Mouse (Mus musculus) MEL (cell line): ENCODE data around the gene Eif3m. TPM values are rescaled to one million over a fixed set of nuclear protein-coding genes. Genes with fewer than 3 reads are reported as not detected.

Source experiments
- DNase-seq: peaks from one replicate; pipeline ENCODE4 v3.0.0; 2011; ENCODE audit warnings: low read depth, low spot score
- H3K27ac ChIP-seq: 2 replicates; pipeline ENCODE4 v1.5.1; 2012; ENCODE audit warnings: low read depth, mild to moderate bottlenecking, control low read depth, low read length, moderate library complexity; ENCODE audit not compliant: control insufficient read depth
- H3K27me3 ChIP-seq, 2 experiments: fragments of 150-350 bp in 1 of 2; sonication (generic) in 1 of 2; 2 replicates each; pipeline ENCODE4 v1.6.1; 2012; ENCODE audit warnings: low read length in 2 of 2, mild to moderate bottlenecking in 2 of 2, improper control_type of control experiment in 1 of 2, moderate library complexity in 1 of 2; ENCODE audit not compliant: insufficient read depth in 2 of 2, control insufficient read depth in 1 of 2
- H3K36me3 ChIP-seq, 2 experiments: 2 replicates each; pipeline ENCODE4 v1.6.1; 2012 to 2014; ENCODE audit warnings: low read length in 2 of 2, improper control_type of control experiment in 1 of 2, inconsistent platforms in 1 of 2, mild to moderate bottlenecking in 1 of 2; ENCODE audit not compliant: insufficient read depth in 2 of 2, control insufficient read depth in 1 of 2
- H3K4me1 ChIP-seq, 2 experiments: fragments of 150-350 bp in 1 of 2; sonication (generic) in 1 of 2; 2 replicates each; pipeline ENCODE4 v1.6.1; 2012; ENCODE audit warnings: low read length in 2 of 2, improper control_type of control experiment in 1 of 2, mild to moderate bottlenecking in 1 of 2; ENCODE audit not compliant: insufficient read depth in 2 of 2, control insufficient read depth in 1 of 2
- H3K4me3 ChIP-seq, 2 experiments: fragments of 150-350 bp in 1 of 2; sonication (generic) in 1 of 2; 2 replicates each; pipeline ENCODE4 v1.5.1; 2012; ENCODE audit warnings: low read depth in 2 of 2, low read length in 2 of 2, mild to moderate bottlenecking in 2 of 2, moderate library complexity in 2 of 2, control low read depth in 1 of 2, improper control_type of control experiment in 1 of 2; ENCODE audit not compliant: control insufficient read depth in 1 of 2, insufficient read depth in 1 of 2
- H3K79me2 ChIP-seq: 2 replicates; pipeline ENCODE4 v1.6.1; 2012; ENCODE audit warnings: mild to moderate bottlenecking, low read length, moderate library complexity; ENCODE audit not compliant: control insufficient read depth, poor library complexity, insufficient read depth
- H3K9ac ChIP-seq: 2 replicates; pipeline ENCODE4 v1.6.1; 2012; ENCODE audit warnings: low read depth, mild to moderate bottlenecking, control low read depth, low read length, moderate library complexity; ENCODE audit not compliant: control insufficient read depth, poor library complexity, severe bottlenecking
- H3K9me3 ChIP-seq: fragments of 150-350 bp; sonication (generic); replicated peaks from 2 replicates; pipeline ENCODE4 v1.6.1; 2012; ENCODE audit warnings: mild to moderate bottlenecking, low read length, improper control_type of control experiment, moderate library complexity; ENCODE audit not compliant: insufficient read depth
- CHD1 ChIP-seq: IDR thresholded peaks from 2 replicates; pipeline ENCODE4 v1.6.1; 2012; ENCODE audit warnings: low read depth, mild to moderate bottlenecking, inconsistent platforms, low read length, improper control_type of control experiment
- CHD2 ChIP-seq: IDR thresholded peaks from 2 replicates; pipeline ENCODE4 v1.6.1; 2011; ENCODE audit warnings: low read length, improper control_type of control experiment
- ELF1 ChIP-seq: IDR thresholded peaks from 2 replicates; pipeline ENCODE4 v1.6.1; 2014; ENCODE audit warnings: low read depth, mild to moderate bottlenecking, inconsistent platforms, low read length, improper control_type of control experiment, moderate library complexity
- EP300 ChIP-seq, 2 experiments: IDR thresholded peaks; 2 replicates each; pipeline ENCODE4 v1.6.1; 2011; ENCODE audit warnings: improper control_type of control experiment in 2 of 2, low read length in 2 of 2, low read depth in 1 of 2, mild to moderate bottlenecking in 1 of 2
- ETS1 ChIP-seq: IDR thresholded peaks from 2 replicates; pipeline ENCODE4 v1.6.1; 2012; ENCODE audit warnings: low read depth, mild to moderate bottlenecking, inconsistent platforms, low read length, improper control_type of control experiment, moderate library complexity
- HCFC1 ChIP-seq: IDR thresholded peaks from 2 replicates; pipeline ENCODE4 v1.6.1; 2012; ENCODE audit warnings: low read depth, mild to moderate bottlenecking, inconsistent platforms, low read length, improper control_type of control experiment, moderate library complexity
- JUND ChIP-seq: IDR thresholded peaks from 2 replicates; pipeline ENCODE4 v1.6.1; 2011; ENCODE audit warnings: low read depth, mild to moderate bottlenecking, improper control_type of control experiment, low read length
- KAT2A ChIP-seq: conservative IDR thresholded peaks from 2 replicates; pipeline ENCODE4 v1.6.1; 2012; ENCODE audit warnings: low read depth, low read length, improper control_type of control experiment, inconsistent platforms
- MAX ChIP-seq: IDR thresholded peaks from 2 replicates; pipeline ENCODE4 v1.6.1; 2011; ENCODE audit warnings: low read length, improper control_type of control experiment
- MXI1 ChIP-seq: IDR thresholded peaks from 2 replicates; pipeline ENCODE4 v1.6.1; 2011; ENCODE audit warnings: mild to moderate bottlenecking, low read depth, low read length, improper control_type of control experiment
- MYC ChIP-seq: IDR thresholded peaks from 2 replicates; pipeline ENCODE4 v1.6.1; 2011; ENCODE audit warnings: low read depth, mild to moderate bottlenecking, low read length, improper control_type of control experiment, moderate library complexity
- NELFE ChIP-seq: IDR thresholded peaks from 2 replicates; pipeline ENCODE4 v1.6.1; 2011; ENCODE audit warnings: low read depth, low read length, improper control_type of control experiment
- NRF1 ChIP-seq: IDR thresholded peaks from 2 replicates; pipeline ENCODE4 v1.6.1; 2014; ENCODE audit warnings: low read depth, mild to moderate bottlenecking, inconsistent platforms, low read length, improper control_type of control experiment, moderate library complexity; ENCODE audit not compliant: poor library complexity, insufficient read depth, severe bottlenecking
- POLR2A ChIP-seq, 2 experiments: IDR thresholded peaks; 2 replicates each; pipeline ENCODE4 v1.6.1; 2011 to 2012; ENCODE audit warnings: low read length in 2 of 2, mild to moderate bottlenecking in 2 of 2, control low read depth in 1 of 2, improper control_type of control experiment in 1 of 2, low read depth in 1 of 2, moderate library complexity in 1 of 2; ENCODE audit not compliant: control insufficient read depth in 1 of 2, insufficient read depth in 1 of 2, poor library complexity in 1 of 2
- POLR2AphosphoS2 ChIP-seq: IDR thresholded peaks from 2 replicates; pipeline ENCODE4 v1.6.1; 2011; ENCODE audit warnings: low read length, improper control_type of control experiment
- RCOR1 ChIP-seq: IDR thresholded peaks from 2 replicates; pipeline ENCODE4 v1.6.1; 2012; ENCODE audit warnings: low read depth, mild to moderate bottlenecking, inconsistent platforms, low read length, improper control_type of control experiment
- SIN3A ChIP-seq: IDR thresholded peaks from 2 replicates; pipeline ENCODE4 v1.6.1; 2012; ENCODE audit warnings: low read length, improper control_type of control experiment, inconsistent platforms
- SMC3 ChIP-seq: IDR thresholded peaks from 2 replicates; pipeline ENCODE4 v1.6.1; 2011; ENCODE audit warnings: low read depth, low read length, improper control_type of control experiment
- TAL1 ChIP-seq: IDR thresholded peaks from 2 replicates; pipeline ENCODE4 v1.6.1; 2012; ENCODE audit warnings: mild to moderate bottlenecking, inconsistent platforms, low read length, moderate library complexity, mixed read lengths
- TBP ChIP-seq: IDR thresholded peaks from 2 replicates; pipeline ENCODE4 v1.8.0; 2011; ENCODE audit warnings: low read depth, low read length, improper control_type of control experiment
- TCF12 ChIP-seq: IDR thresholded peaks from 2 replicates; pipeline ENCODE4 v1.6.1; 2014; ENCODE audit warnings: low read depth, mild to moderate bottlenecking, inconsistent platforms, low read length, improper control_type of control experiment, moderate library complexity
- UBTF ChIP-seq: IDR thresholded peaks from 2 replicates; pipeline ENCODE4 v1.6.1; 2012; ENCODE audit warnings: low read depth, mild to moderate bottlenecking, inconsistent platforms, low read length, improper control_type of control experiment, moderate library complexity, borderline replicate concordance; ENCODE audit not compliant: insufficient read depth
- USF1 ChIP-seq: IDR thresholded peaks from 2 replicates; pipeline ENCODE4 v1.6.1; 2014; ENCODE audit warnings: low read depth, mild to moderate bottlenecking, inconsistent platforms, low read length, improper control_type of control experiment, moderate library complexity
- ZNF384 ChIP-seq: IDR thresholded peaks from 2 replicates; pipeline ENCODE4 v1.6.1; 2012; ENCODE audit warnings: low read depth, mild to moderate bottlenecking, inconsistent platforms, low read length, improper control_type of control experiment
- polyA plus RNA-seq, 2 experiments: library from polyadenylated mRNA; stranded (reverse) in 1 of 2; unstranded in 1 of 2; fragments of >175 nt in 1 of 2; fragments of >200 nt in 1 of 2; gene quantifications; 2 replicates each; pipeline versions ENCODE4 v1.2.1 to v1.2.4; 2012; ENCODE audit warnings: low replicate concordance in 2 of 2, low read depth in 1 of 2; ENCODE audit not compliant: insufficient read length in 2 of 2, insufficient read depth in 1 of 2, missing spikeins in 1 of 2
- total RNA-seq: library from RNA; depleted of rRNA; stranded (reverse); fragments of 300-350 nt; gene quantifications from 2 replicates; pipeline ENCODE4 v1.2.3, GENCODE M21; 2012; rRNA removed

The Eif3m gene
- 321 and 341 TPM in 2 replicates for total RNA-seq
- 100 to 1,000 TPM in 1 of 2 experiments, not detected in 1; 172 TPM for polyA plus RNA-seq

DNA sequence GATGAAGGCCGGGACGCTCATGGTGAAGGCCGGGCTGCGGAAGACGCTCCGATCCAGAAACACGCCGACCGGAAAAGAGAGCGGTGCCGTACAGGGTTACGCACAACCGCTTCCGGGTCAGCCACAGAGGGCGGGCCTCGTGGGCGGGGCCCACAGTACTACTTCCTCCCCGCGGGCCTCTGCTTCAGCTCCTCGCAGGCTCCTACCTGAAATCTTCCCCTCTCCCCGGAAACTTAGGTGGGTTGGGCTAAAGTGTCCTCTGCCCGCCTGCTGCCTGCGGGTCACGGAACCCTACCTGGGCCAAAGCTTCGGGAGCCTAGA lies at the start of gene Eif3m:
Eif3m (minus strand) TSS at position 114 of the 321 bp plus-strand sequence.
- Histone ChIP-seq H3K9ac (peak within 1 kb of the TSS; percentile 100), H3K4me3 (peak within 1 kb of the TSS; percentile 85 to 100), H3K4me1 (peaks cover 11 to 24% of the 10 kb centered on the region in 2 experiments), H3K36me3 (peaks cover 23 to 33% of the 10 kb centered on the region in 2 experiments), H3K9me3 (no peaks in the 10 kb centered on the region), H3K79me2 (peaks cover 24% of the 10 kb centered on the region)
- DNase-seq, result peak; percentile 96
- TF ChIP-seq CHD1, result no peak
- TF ChIP-seq HCFC1, result peak; percentile 93
- peak; percentile 75 for TF ChIP-seq POLR2AphosphoS2
- peak; percentile 52 for TF ChIP-seq TCF12
- peak; percentile 54 for TF ChIP-seq CHD2
- TF ChIP-seq ZNF384, result peak; percentile 51
- peak; percentile 66; the same call in 1 of the 2 replicates for TF ChIP-seq MAX
- TF ChIP-seq NELFE, result peak; percentile 78
- peak; percentile 80; the same call in 1 of the 2 replicates for TF ChIP-seq SIN3A
- TF ChIP-seq POLR2A (IDR thresholded peaks at IDR 0.05; ENCODE audit: control insufficient read depth in 1 of 2, insufficient read depth in 1 of 2, low read depth in 1 of 2, low read length in 2 of 2, poor library complexity in 1 of 2), result peak in 1 of 2 experiments; percentile 80; a peak in 3 of 4 replicates
- peak; percentile 75; the same call in 1 of the 2 replicates for TF ChIP-seq TBP
- peak; percentile 81 for TF ChIP-seq KAT2A
- no peak for TF ChIP-seq NRF1
- TF ChIP-seq MYC, result peak; percentile 84; the same call in 1 of the 2 replicates
- TF ChIP-seq USF1, result 0 out of 2 replicates have a peak, but pooled peaks have one; percentile 44
- no peak for TF ChIP-seq TAL1
- peak; percentile 88 for TF ChIP-seq ELF1
- peak; percentile 49; the same call in 1 of the 2 replicates for TF ChIP-seq ETS1
- no peak for TF ChIP-seq SMC3
- TF ChIP-seq MXI1, result peak; percentile 91
- peak; percentile 26; the same call in 1 of the 2 replicates for TF ChIP-seq RCOR1
- no peak for TF ChIP-seq JUND
- no peak for TF ChIP-seq UBTF
- peak in 1 of 2 experiments; percentile 52; a peak in 1 of 4 replicates for TF ChIP-seq EP300 (IDR thresholded peaks at IDR 0.05; ENCODE audit: low read depth in 1 of 2, low read length in 2 of 2)
- TF ChIP-seq, all 39 proteins: peak for 18
- Histone ChIP-seq H3K27me3 (no peaks in the 10 kb centered on the region), H3K27ac (peak within 1 kb of the TSS; percentile 85)
